Mouse (Mus musculus) stomach, embryonic 16.5 days (tissue): ENCODE results near the gene Them7. TPM values are rescaled to one million over a fixed set of nuclear protein-coding genes. Genes with fewer than 3 reads are reported as not detected.

Source experiments
- ATAC-seq: fragments of 200-750 bp; cut with Nextera tagmentation; 2 replicates; pipeline ENCODE4 v1.8.0; 2017; ENCODE audit warnings: moderate number of reproducible peaks, moderate TSS enrichment; ENCODE audit not compliant: insufficient read depth, low FRiP score
- H3K27ac ChIP-seq: fragments of 300-500 bp; sonication (generic); 2 replicates; pipeline ENCODE4 v1.5.1; 2014; ENCODE audit warnings: low read length
- H3K27me3 ChIP-seq: fragments of 300-500 bp; sonication (generic); 2 replicates; pipeline ENCODE4 v1.6.1; 2014; ENCODE audit warnings: low read length, control low read depth, mixed read lengths; ENCODE audit not compliant: control insufficient read depth, insufficient read depth
- H3K36me3 ChIP-seq: fragments of 300-500 bp; sonication (generic); 2 replicates; pipeline ENCODE4 v1.6.1; 2014; ENCODE audit warnings: low read length; ENCODE audit not compliant: control insufficient read depth, insufficient read depth
- H3K4me1 ChIP-seq: fragments of 300-500 bp; sonication (generic); 2 replicates; pipeline ENCODE4 v1.6.1; 2014; ENCODE audit warnings: low read length, control low read depth, mixed read lengths; ENCODE audit not compliant: control insufficient read depth, insufficient read depth
- H3K4me2 ChIP-seq: fragments of 300-500 bp; sonication (generic); 2 replicates; pipeline ENCODE4 v1.6.1; 2014; ENCODE audit warnings: low read depth, low read length, mixed read lengths
- H3K4me3 ChIP-seq: fragments of 300-500 bp; sonication (generic); replicated peaks from 2 replicates; pipeline ENCODE4 v1.5.1; 2014; ENCODE audit warnings: mild to moderate bottlenecking, low read length
- H3K9ac ChIP-seq: fragments of 300-500 bp; sonication (generic); 2 replicates; pipeline ENCODE4 v1.6.1; 2014; ENCODE audit warnings: low read length
- H3K9me3 ChIP-seq: fragments of 300-500 bp; sonication (generic); replicated peaks from 2 replicates; pipeline ENCODE4 v1.6.1; 2016; ENCODE audit warnings: low read length, control low read depth; ENCODE audit not compliant: control insufficient read depth
- WGBS: fragments of 180-500 bp; shearing (Covaris S2); extraction: QIAGEN DNeasy Blood & Tissue Kit; methylation state at CpG from one replicate; pipeline ENCODE4 v1.1.7; 2014; 5-methylcytosine and 5-hydroxymethylcytosine counted together
- polyA plus RNA-seq: library from polyadenylated mRNA; unstranded; fragments of >200 nt; fragmentation: Nextera tagmentation; extraction: Ambion mirVana; gene quantifications from 2 replicates; pipeline ENCODE4 v1.2.1, GENCODE M21; 2015

Gene Them7
- polyA plus RNA-seq, 1 experiment from 2014 or later = 0.56 TPM

GRCm38 (mm10) chr2:105282407-105283077 lies 58.4 kb downstream of the Them7 start:
- H3K27ac ChIP-seq = no peak overlapping the region
- peak overlapping the region; percentile 11; the same call in 1 of the 2 replicates for H3K4me2 ChIP-seq
- no peak overlapping the region for H3K9ac ChIP-seq
- H3K4me3 ChIP-seq = no peak overlapping the region
- H3K9me3 ChIP-seq = no peaks in the 10 kb centered on the region
- H3K27me3 ChIP-seq = no peaks in the 10 kb centered on the region
- no peaks in the 10 kb centered on the region; the same call in 1 of the 2 replicates for H3K4me1 ChIP-seq
- peak; percentile 64; the same call in 1 of the 2 replicates for ATAC-seq
- 38% methylated on average over 6 of the region's 6 CpGs for WGBS
- no peaks in the 10 kb centered on the region for H3K36me3 ChIP-seq

- Histone ChIP-seq H3K4me2 (no peak overlapping the region), H3K27me3 (no peaks in the 10 kb centered on the region), H3K27ac (no peak overlapping the region), H3K36me3 (no peaks in the 10 kb centered on the region), H3K4me3 (no peak overlapping the region), H3K9me3 (no peaks in the 10 kb centered on the region), H3K9ac (no peak overlapping the region), H3K4me1 (no peaks in the 10 kb centered on the region; the same call in 1 of the 2 replicates)
- ATAC-seq = no peak
These were observed 59.7 kb downstream of the Them7 start for GRCm38 (mm10) chr2:105283811-105284210.

DNA sequence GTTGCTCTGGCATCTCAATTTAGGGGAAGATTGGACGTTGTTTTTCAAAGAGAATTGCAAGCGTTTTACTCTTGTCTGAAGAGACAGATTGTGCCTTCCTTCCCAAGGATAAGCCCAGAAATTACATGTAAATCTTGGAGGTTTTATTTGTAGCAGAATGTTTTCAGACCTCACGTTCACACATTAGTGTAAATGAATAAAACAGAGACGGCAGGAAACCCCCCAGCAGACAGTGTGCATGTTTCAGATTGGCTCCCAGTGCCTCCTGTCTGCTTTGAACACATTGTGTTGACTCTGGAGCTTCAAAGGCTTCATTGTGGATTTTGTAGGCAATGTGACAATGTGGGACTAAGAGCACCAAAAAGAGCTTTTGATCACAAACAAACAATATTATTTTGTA lies 60.7 kb downstream of the Them7 start:
- Histone ChIP-seq H3K9me3 (no peaks in the 10 kb centered on the region), H3K9ac (no peak overlapping the region), H3K4me3 (no peak overlapping the region), H3K36me3 (no peaks in the 10 kb centered on the region), H3K4me1 (no peaks in the 10 kb centered on the region; the same call in 1 of the 2 replicates), H3K4me2 (no peak overlapping the region), H3K27me3 (no peaks in the 10 kb centered on the region), H3K27ac (no peak overlapping the region)
- no peak for ATAC-seq
- 62% methylated on average over 4 of the region's 4 CpGs for WGBS

- H3K36me3 ChIP-seq = no peaks in the 10 kb centered on the region
- H3K27ac ChIP-seq = no peak overlapping the region
- H3K4me1 ChIP-seq = no peaks in the 10 kb centered on the region
- no peaks in the 10 kb centered on the region for H3K9me3 ChIP-seq
- no peak overlapping the region for H3K4me3 ChIP-seq
- H3K27me3 ChIP-seq = no peaks in the 10 kb centered on the region
- 53% methylated on average over 1 of the region's 1 CpGs for WGBS
- ATAC-seq = no peak
- no peak overlapping the region for H3K9ac ChIP-seq
- no peak overlapping the region for H3K4me2 ChIP-seq
These were observed 71.7 kb downstream of the Them7 start for GRCm38 (mm10) chr2:105295823-105296222.

- Histone ChIP-seq H3K4me1 (no peaks in the 10 kb centered on the region), H3K36me3 (no peaks in the 10 kb centered on the region), H3K9ac (no peak overlapping the region), H3K4me3 (no peak overlapping the region), H3K27me3 (no peaks in the 10 kb centered on the region), H3K9me3 (no peaks in the 10 kb centered on the region), H3K27ac (no peak overlapping the region), H3K4me2 (no peak overlapping the region)
- 96% methylated on average over 1 of the region's 1 CpGs for WGBS
- ATAC-seq = no peak
These were observed 74.8 kb downstream of the Them7 start for GRCm38 (mm10) chr2:105298888-105299287.

DNA sequence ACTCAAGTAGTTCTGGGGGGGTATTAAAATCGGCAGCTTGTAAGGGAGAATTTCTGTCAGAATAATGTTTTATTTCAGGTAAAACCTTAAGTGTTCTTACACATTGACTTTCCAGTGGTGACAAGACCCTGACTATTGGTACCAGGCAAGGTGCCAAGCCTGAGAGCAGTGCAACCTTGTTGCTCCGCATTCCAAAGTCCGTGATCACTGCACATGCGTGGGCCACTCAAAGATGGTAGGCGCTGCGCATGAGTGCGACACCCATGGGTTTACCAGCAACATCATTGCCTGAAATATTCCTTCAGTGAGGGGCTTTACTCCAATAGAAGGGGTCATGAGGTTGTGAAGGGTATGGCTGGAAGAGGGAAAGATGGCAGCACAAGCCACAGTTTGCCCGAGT lies 77.0 kb downstream of the Them7 start:
- H3K27ac ChIP-seq = no peak overlapping the region
- ATAC-seq = no peak
- H3K36me3 ChIP-seq = no peaks in the 10 kb centered on the region
- WGBS = 91% methylated on average over 8 of the region's 8 CpGs
- no peak overlapping the region for H3K9ac ChIP-seq
- H3K4me2 ChIP-seq = no peak overlapping the region
- H3K9me3 ChIP-seq = no peaks in the 10 kb centered on the region
- no peaks in the 10 kb centered on the region for H3K27me3 ChIP-seq
- no peak overlapping the region for H3K4me3 ChIP-seq
- H3K4me1 ChIP-seq = no peaks in the 10 kb centered on the region

DNA sequence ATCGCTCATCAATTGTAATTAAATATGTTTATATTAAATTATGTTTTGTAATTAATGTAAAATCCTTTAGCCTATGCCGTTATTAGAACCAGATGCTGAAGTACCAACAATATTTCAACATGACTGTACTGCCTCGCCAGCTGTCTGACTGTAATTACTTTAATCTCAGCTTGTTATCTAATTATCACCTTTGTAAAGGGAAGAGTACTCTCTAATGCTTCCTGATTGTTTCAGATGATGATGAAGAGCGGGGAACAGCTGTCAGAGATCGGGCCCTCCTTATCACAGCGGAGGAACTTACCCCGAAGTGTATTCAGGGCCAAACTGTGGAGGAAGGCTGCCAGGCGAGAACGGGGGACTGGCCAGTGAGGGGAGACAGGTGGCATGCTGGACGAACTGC lies 77.4 kb downstream of the Them7 start:
- WGBS = 43% methylated on average over 10 of the region's 10 CpGs
- H3K9ac ChIP-seq = no peak overlapping the region
- no peak overlapping the region for H3K4me2 ChIP-seq
- H3K27ac ChIP-seq = no peak overlapping the region
- H3K4me3 ChIP-seq = no peak overlapping the region
- no peaks in the 10 kb centered on the region for H3K4me1 ChIP-seq
- no peaks in the 10 kb centered on the region for H3K9me3 ChIP-seq
- no peak for ATAC-seq
- H3K36me3 ChIP-seq = no peaks in the 10 kb centered on the region
- no peaks in the 10 kb centered on the region for H3K27me3 ChIP-seq

GRCm38 (mm10) chr2:105303962-105304514 lies 79.9 kb downstream of the Them7 start:
- H3K36me3 ChIP-seq = no peaks in the 10 kb centered on the region
- H3K9ac ChIP-seq = no peak overlapping the region
- 68% methylated on average over 6 of the region's 6 CpGs for WGBS
- H3K4me1 ChIP-seq = no peaks in the 10 kb centered on the region
- no peak overlapping the region for H3K27ac ChIP-seq
- no peak overlapping the region for H3K4me3 ChIP-seq
- H3K9me3 ChIP-seq = no peaks in the 10 kb centered on the region
- no peaks in the 10 kb centered on the region for H3K27me3 ChIP-seq
- H3K4me2 ChIP-seq = no peak overlapping the region
- no peak for ATAC-seq

GRCm38 (mm10) chr2:105305876-105306275 lies 81.8 kb downstream of the Them7 start:
- no peaks in the 10 kb centered on the region for H3K4me1 ChIP-seq
- H3K27ac ChIP-seq = no peak overlapping the region
- 84% methylated on average over 6 of the region's 6 CpGs for WGBS
- H3K4me3 ChIP-seq = no peak overlapping the region
- ATAC-seq = no peak
- no peaks in the 10 kb centered on the region for H3K27me3 ChIP-seq
- H3K4me2 ChIP-seq = no peak overlapping the region
- H3K9ac ChIP-seq = no peak overlapping the region
- no peaks in the 10 kb centered on the region for H3K9me3 ChIP-seq
- H3K36me3 ChIP-seq = no peaks in the 10 kb centered on the region
